Mouse (Mus musculus): ENCODE results near the gene Nkain2. TPM values are rescaled to one million over a fixed set of nuclear protein-coding genes. Genes with fewer than 3 reads are reported as not detected.

Nkain2 gene
- polyA plus RNA-seq, 1 experiment from 2014 or later, result 0.87 TPM

GRCm38 (mm10) chr10:32870691-32871406 is 19.4 kb downstream of the Nkain2 start:
- no peak overlapping the region for H3K4me2 ChIP-seq (replicated peaks; ENCODE audit: low read depth)
- H3K36me3 ChIP-seq (ENCODE audit: control insufficient read depth, insufficient read depth, low read length), result no peaks in the 10 kb centered on the region
- H3K27me3 ChIP-seq (ENCODE audit: control insufficient read depth, insufficient read depth, low read length), result no peaks in the 10 kb centered on the region
- no peaks in the 10 kb centered on the region for H3K4me1 ChIP-seq (replicated peaks; ENCODE audit: control insufficient read depth, insufficient read depth)
- H3K27ac ChIP-seq (replicated peaks), result no peak overlapping the region
- H3K4me3 ChIP-seq (ENCODE audit: low read depth, low read length), result no peak overlapping the region
- no peak for ATAC-seq (ENCODE audit: low FRiP score, low TSS enrichment)
- TF ChIP-seq EP300 (optimal IDR thresholded peaks at IDR 0.05) (no peak), CTCF (IDR thresholded peaks at IDR 0.05; ENCODE audit: low read depth) (no peak)
- whole genome bisulfite sequencing, result 66% methylated on average over 1 of the region's 1 CpGs
- no peak for DNase-seq (ENCODE audit: low spot score)
- H3K9me3 ChIP-seq (ENCODE audit: control insufficient read depth, low read length), result no peaks in the 10 kb centered on the region
- no peak overlapping the region for H3K9ac ChIP-seq (ENCODE audit: low read length)

- Histone ChIP-seq H3K27ac (replicated peaks) (no peak overlapping the region), H3K4me2 (replicated peaks; ENCODE audit: low read depth) (no peak overlapping the region), H3K36me3 (ENCODE audit: control insufficient read depth, insufficient read depth, low read length) (no peaks in the 10 kb centered on the region), H3K4me1 (replicated peaks; ENCODE audit: control insufficient read depth, insufficient read depth) (no peaks in the 10 kb centered on the region), H3K9me3 (ENCODE audit: control insufficient read depth, low read length) (no peaks in the 10 kb centered on the region), H3K9ac (ENCODE audit: low read length) (no peak overlapping the region), H3K27me3 (ENCODE audit: control insufficient read depth, insufficient read depth, low read length) (no peaks in the 10 kb centered on the region), H3K4me3 (ENCODE audit: low read depth, low read length) (no peak overlapping the region)
- no peak for DNase-seq (ENCODE audit: low spot score)
- WGBS, result 35% methylated on average over 1 of the region's 1 CpGs
- TF ChIP-seq CTCF (IDR thresholded peaks at IDR 0.05; ENCODE audit: low read depth) (no peak), EP300 (optimal IDR thresholded peaks at IDR 0.05) (no peak)
- ATAC-seq (ENCODE audit: low FRiP score, low TSS enrichment), result no peak
These were observed 20.7 kb downstream of the Nkain2 start for GRCm38 (mm10) chr10:32869541-32869940.

DNA sequence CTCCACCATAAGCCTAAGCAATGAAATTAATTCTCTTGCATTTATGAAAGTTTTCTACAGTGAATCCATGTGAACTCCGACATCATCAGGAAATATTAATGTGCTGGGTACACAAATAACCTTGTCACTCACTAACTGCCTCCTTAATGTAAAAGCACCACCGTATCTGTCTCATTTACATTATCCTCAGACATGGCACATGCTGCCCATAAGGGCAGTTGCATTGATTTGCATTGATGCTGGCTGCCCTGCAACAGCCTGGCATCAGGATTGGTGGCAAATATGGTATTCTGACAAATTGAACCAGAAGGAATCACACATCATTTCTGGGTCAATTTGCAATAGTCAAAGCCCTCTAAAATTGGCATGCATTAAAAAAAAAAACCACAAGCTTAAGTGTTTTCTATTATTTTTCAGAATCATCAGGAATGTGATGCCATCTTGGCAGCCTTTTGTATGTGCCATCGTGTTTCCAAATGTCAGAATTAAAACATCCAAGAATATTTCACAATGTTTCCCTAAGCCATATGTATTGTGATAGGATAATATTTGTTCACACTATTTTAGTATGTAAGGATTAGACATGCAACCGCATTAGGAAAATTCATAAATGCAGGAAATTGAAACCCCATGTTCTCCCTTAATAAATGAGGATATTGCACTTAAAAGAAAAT is 74.9 kb downstream of the Nkain2 start:
- TF ChIP-seq EP300 (optimal IDR thresholded peaks at IDR 0.05) (no peak), CTCF (IDR thresholded peaks at IDR 0.05; ENCODE audit: low read depth) (no peak)
- Histone ChIP-seq H3K27me3 (ENCODE audit: control insufficient read depth, insufficient read depth, low read length) (no peaks in the 10 kb centered on the region), H3K4me3 (ENCODE audit: low read depth, low read length) (no peak overlapping the region), H3K9me3 (ENCODE audit: control insufficient read depth, low read length) (no peaks in the 10 kb centered on the region), H3K4me1 (replicated peaks; ENCODE audit: control insufficient read depth, insufficient read depth) (no peaks in the 10 kb centered on the region), H3K4me2 (replicated peaks; ENCODE audit: low read depth) (no peak overlapping the region), H3K9ac (ENCODE audit: low read length) (no peak overlapping the region), H3K36me3 (ENCODE audit: control insufficient read depth, insufficient read depth, low read length) (no peaks in the 10 kb centered on the region), H3K27ac (replicated peaks) (no peak overlapping the region)
- WGBS, result 81% methylated on average over 4 of the region's 4 CpGs
- no peak for ATAC-seq (ENCODE audit: low FRiP score, low TSS enrichment)
- no peak for DNase-seq (ENCODE audit: low spot score)

DNA sequence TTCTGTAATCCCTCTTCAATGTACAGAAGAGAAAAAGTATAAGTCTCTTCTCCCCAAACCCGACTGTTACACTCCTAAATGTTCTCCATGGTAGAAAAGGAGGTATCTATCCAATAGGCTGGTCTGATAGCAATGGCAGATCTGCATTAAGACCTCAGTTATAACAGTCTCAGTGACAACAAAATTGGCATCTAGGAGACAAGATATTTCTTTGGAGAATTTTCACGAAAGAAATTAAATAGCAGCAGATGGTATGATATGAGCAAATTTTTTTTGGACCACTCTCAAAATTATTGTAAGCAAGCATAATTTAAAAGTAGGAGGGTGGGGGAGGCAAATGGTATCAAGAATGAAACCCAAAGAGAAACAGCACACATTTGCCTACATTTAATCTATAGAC is 94.0 kb downstream of the Nkain2 start:
- Histone ChIP-seq H3K4me1 (replicated peaks; ENCODE audit: control insufficient read depth, insufficient read depth) (no peaks in the 10 kb centered on the region), H3K4me3 (ENCODE audit: low read depth, low read length) (no peak overlapping the region), H3K9ac (ENCODE audit: low read length) (no peak overlapping the region), H3K36me3 (ENCODE audit: control insufficient read depth, insufficient read depth, low read length) (no peaks in the 10 kb centered on the region), H3K4me2 (replicated peaks; ENCODE audit: low read depth) (no peak overlapping the region), H3K27me3 (ENCODE audit: control insufficient read depth, insufficient read depth, low read length) (no peaks in the 10 kb centered on the region), H3K27ac (replicated peaks) (no peak overlapping the region), H3K9me3 (ENCODE audit: control insufficient read depth, low read length) (no peaks in the 10 kb centered on the region)
- ATAC-seq (ENCODE audit: low FRiP score, low TSS enrichment) (no peak), DNase-seq (ENCODE audit: low spot score) (no peak)
- 55% methylated on average over 2 of the region's 2 CpGs for WGBS
- no peak for TF ChIP-seq EP300 (optimal IDR thresholded peaks at IDR 0.05)

GRCm38 (mm10) chr10:32790541-32790940 is 99.7 kb downstream of the Nkain2 start:
- no peak for DNase-seq (ENCODE audit: low spot score)
- Histone ChIP-seq H3K4me2 (replicated peaks; ENCODE audit: low read depth) (no peak overlapping the region), H3K9ac (ENCODE audit: low read length) (no peak overlapping the region), H3K27me3 (ENCODE audit: control insufficient read depth, insufficient read depth, low read length) (no peaks in the 10 kb centered on the region), H3K9me3 (ENCODE audit: control insufficient read depth, low read length) (no peaks in the 10 kb centered on the region), H3K36me3 (ENCODE audit: control insufficient read depth, insufficient read depth, low read length) (no peaks in the 10 kb centered on the region), H3K4me1 (replicated peaks; ENCODE audit: control insufficient read depth, insufficient read depth) (no peaks in the 10 kb centered on the region), H3K4me3 (ENCODE audit: low read depth, low read length) (no peak overlapping the region), H3K27ac (replicated peaks) (no peak overlapping the region)
- no peak for ATAC-seq (ENCODE audit: low FRiP score, low TSS enrichment)
- TF ChIP-seq CTCF (IDR thresholded peaks at IDR 0.05; ENCODE audit: low read depth) (no peak), EP300 (optimal IDR thresholded peaks at IDR 0.05) (no peak)

- TF ChIP-seq CTCF (IDR thresholded peaks at IDR 0.05; ENCODE audit: low read depth) (no peak), EP300 (optimal IDR thresholded peaks at IDR 0.05) (no peak)
- H3K9ac ChIP-seq (ENCODE audit: low read length), result no peak overlapping the region
- DNase-seq (ENCODE audit: low spot score) (no peak), ATAC-seq (ENCODE audit: low FRiP score, low TSS enrichment) (no peak)
- no peak overlapping the region for H3K27ac ChIP-seq (replicated peaks)
- no peak overlapping the region for H3K4me2 ChIP-seq (replicated peaks; ENCODE audit: low read depth)
- H3K36me3 ChIP-seq (ENCODE audit: control insufficient read depth, insufficient read depth, low read length), result no peaks in the 10 kb centered on the region
- no peaks in the 10 kb centered on the region for H3K4me1 ChIP-seq (replicated peaks; ENCODE audit: control insufficient read depth, insufficient read depth)
- H3K9me3 ChIP-seq (ENCODE audit: control insufficient read depth, low read length), result no peaks in the 10 kb centered on the region
- 53% methylated on average over 3 of the region's 3 CpGs for WGBS
- H3K4me3 ChIP-seq (ENCODE audit: low read depth, low read length), result no peak overlapping the region
- H3K27me3 ChIP-seq (ENCODE audit: control insufficient read depth, insufficient read depth, low read length), result no peaks in the 10 kb centered on the region
These were observed 107.4 kb downstream of the Nkain2 start for GRCm38 (mm10) chr10:32782732-32783359.
